Mouse (Mus musculus) embryonic facial prominence, embryonic 14.5 days (tissue): ENCODE results near the gene Npy2r. TPM values are rescaled to one million over a fixed set of nuclear protein-coding genes. Genes with fewer than 3 reads are reported as not detected.

Experiments
- ATAC-seq: fragments of 200-750 bp; cut with Nextera tagmentation; 2 replicates; pipeline ENCODE4 v1.8.0; 2017; ENCODE audit warnings: low read depth, moderate number of reproducible peaks, moderate TSS enrichment
- DNase-seq: peaks from one replicate; pipeline ENCODE4 v3.0.0-alpha.2; 2015; ENCODE audit warnings: low spot score
- H3K27ac ChIP-seq: fragments of 300-500 bp; sonication (generic); replicated peaks from 2 replicates; pipeline ENCODE4 v1.5.1; 2014; ENCODE audit warnings: low read depth, mild to moderate bottlenecking, low read length, moderate library complexity
- H3K27me3 ChIP-seq: fragments of 300-500 bp; sonication (generic); replicated peaks from 2 replicates; pipeline ENCODE4 v1.6.1; 2014; ENCODE audit warnings: low read length; ENCODE audit not compliant: control insufficient read depth, insufficient read depth
- H3K36me3 ChIP-seq: fragments of 300-500 bp; sonication (generic); 2 replicates; pipeline ENCODE4 v1.6.1; 2014; ENCODE audit warnings: low read length, mixed read lengths; ENCODE audit not compliant: control insufficient read depth, insufficient read depth
- H3K4me1 ChIP-seq: fragments of 300-500 bp; sonication (generic); 2 replicates; pipeline ENCODE4 v1.6.1; 2014; ENCODE audit warnings: antibody characterized with exemption, low read length; ENCODE audit not compliant: control insufficient read depth, insufficient read depth
- H3K4me2 ChIP-seq: fragments of 300-500 bp; sonication (generic); 2 replicates; pipeline ENCODE4 v1.6.1; 2014; ENCODE audit warnings: low read depth, mild to moderate bottlenecking, low read length, moderate library complexity, mixed read lengths
- H3K4me3 ChIP-seq: fragments of 300-500 bp; sonication (generic); 2 replicates; pipeline ENCODE4 v1.5.1; 2014; ENCODE audit warnings: low read depth, mild to moderate bottlenecking, low read length
- H3K9ac ChIP-seq: fragments of 300-500 bp; sonication (generic); 2 replicates; pipeline ENCODE4 v1.6.1; 2014; ENCODE audit warnings: low read depth, mild to moderate bottlenecking, low read length, moderate library complexity, mixed read lengths
- H3K9me3 ChIP-seq: fragments of 300-500 bp; sonication (generic); 2 replicates; pipeline ENCODE4 v1.6.1; 2016; ENCODE audit warnings: low read length; ENCODE audit not compliant: control insufficient read depth
- WGBS: fragments of 180-500 bp; shearing (Covaris S2); extraction: QIAGEN DNeasy Blood & Tissue Kit; methylation state at CpG from one replicate; pipeline ENCODE4 v1.1.7; 2014; 5-methylcytosine and 5-hydroxymethylcytosine counted together
- polyA plus RNA-seq: library from polyadenylated mRNA; unstranded; fragments of >200 nt; fragmentation: Nextera tagmentation; extraction: Ambion mirVana; gene quantifications from 2 replicates; pipeline ENCODE4 v1.2.1, GENCODE M21; 2014

The Npy2r gene
- 0.84 and 1.2 TPM in 2 replicates for polyA plus RNA-seq

GRCm38 (mm10) chr3:82547908-82548721 is at the start of gene Npy2r:
Gene Npy2r (minus strand): TSS chr3:82548084.
- Histone ChIP-seq H3K9ac (peak within 1 kb of the TSS; percentile 56), H3K27me3 (no peaks in the 10 kb centered on the region; the same call in 1 of the 2 replicates), H3K36me3 (no peaks in the 10 kb centered on the region), H3K4me1 (no peaks in the 10 kb centered on the region), H3K27ac (no peak within 1 kb of the TSS), H3K4me2 (peak within 1 kb of the TSS; percentile 87), H3K9me3 (no peaks in the 10 kb centered on the region), H3K4me3 (peak within 1 kb of the TSS; percentile 45)
- ATAC-seq (peak; percentile 73), DNase-seq (peak; percentile 41)
- 0% methylated on average over 32 of the region's 32 CpGs for WGBS

GRCm38 (mm10) chr3:82557786-82558185 is 9.9 kb upstream of the Npy2r start:
- 69% methylated on average over 3 of the region's 3 CpGs for WGBS
- ATAC-seq (no peak), DNase-seq (peak; percentile 29)

GRCm38 (mm10) chr3:82556311-82556828 is 8.5 kb upstream of the Npy2r start:
- H3K9me3 ChIP-seq = no peaks in the 10 kb centered on the region
- no peak for DNase-seq
- 73% methylated on average over 2 of the region's 2 CpGs for WGBS
- no peaks in the 10 kb centered on the region for H3K36me3 ChIP-seq
- H3K9ac ChIP-seq = no peak overlapping the region
- ATAC-seq = no peak
- H3K27ac ChIP-seq = no peak overlapping the region
- H3K4me2 ChIP-seq = no peak overlapping the region
- H3K27me3 ChIP-seq = no peaks in the 10 kb centered on the region
- H3K4me1 ChIP-seq = no peaks in the 10 kb centered on the region
- no peak overlapping the region for H3K4me3 ChIP-seq

More at GRCm38 (mm10) chr3:82557786-82558185, 9.9 kb upstream of the Npy2r start:
- Histone ChIP-seq H3K4me3 (no peak overlapping the region), H3K4me1 (no peaks in the 10 kb centered on the region), H3K27me3 (no peaks in the 10 kb centered on the region), H3K9ac (no peak overlapping the region), H3K27ac (no peak overlapping the region), H3K36me3 (no peaks in the 10 kb centered on the region), H3K9me3 (no peaks in the 10 kb centered on the region), H3K4me2 (no peak overlapping the region)

GRCm38 (mm10) chr3:82549932-82550331 is 2.0 kb upstream of the Npy2r start:
- H3K4me3 ChIP-seq = no peak overlapping the region
- H3K36me3 ChIP-seq = no peaks in the 10 kb centered on the region
- ATAC-seq (no peak), DNase-seq (no peak)
- 83% methylated on average over 5 of the region's 5 CpGs for WGBS
- H3K4me1 ChIP-seq = no peaks in the 10 kb centered on the region
- no peaks in the 10 kb centered on the region; the same call in 1 of the 2 replicates for H3K27me3 ChIP-seq
- no peak overlapping the region for H3K4me2 ChIP-seq
- no peaks in the 10 kb centered on the region for H3K9me3 ChIP-seq
- H3K9ac ChIP-seq = no peak overlapping the region
- no peak overlapping the region for H3K27ac ChIP-seq

- peak overlapping the region; percentile 87 for H3K4me2 ChIP-seq
- no peaks in the 10 kb centered on the region for H3K4me1 ChIP-seq
- H3K27ac ChIP-seq = no peak overlapping the region
- H3K9me3 ChIP-seq = no peaks in the 10 kb centered on the region
- ATAC-seq = peak; percentile 69
- no peaks in the 10 kb centered on the region; the same call in 1 of the 2 replicates for H3K27me3 ChIP-seq
- peak overlapping the region; percentile 45 for H3K4me3 ChIP-seq
- WGBS = 2% methylated on average over 9 of the region's 9 CpGs
- H3K36me3 ChIP-seq = no peaks in the 10 kb centered on the region
- DNase-seq = peak; percentile 73
- peak overlapping the region; percentile 56 for H3K9ac ChIP-seq
Observed at GRCm38 (mm10) chr3:82548753-82549152, 869 bp upstream of the Npy2r start.

GRCm38 (mm10) chr3:82541449-82541848 is 6.4 kb downstream of the Npy2r start:
- ATAC-seq (no peak), DNase-seq (no peak)
- Histone ChIP-seq H3K9me3 (no peaks in the 10 kb centered on the region), H3K4me3 (no peak overlapping the region), H3K27ac (no peak overlapping the region), H3K9ac (no peak overlapping the region), H3K4me2 (no peak overlapping the region), H3K4me1 (no peaks in the 10 kb centered on the region), H3K36me3 (no peaks in the 10 kb centered on the region), H3K27me3 (no peaks in the 10 kb centered on the region; the same call in 1 of the 2 replicates)
- WGBS = 86% methylated on average over 2 of the region's 2 CpGs

- 75% methylated on average over 5 of the region's 5 CpGs for WGBS
- Histone ChIP-seq H3K4me3 (no peak overlapping the region), H3K9ac (no peak overlapping the region), H3K9me3 (no peaks in the 10 kb centered on the region), H3K27ac (no peak overlapping the region), H3K4me1 (no peaks in the 10 kb centered on the region), H3K4me2 (no peak overlapping the region), H3K27me3 (no peaks in the 10 kb centered on the region), H3K36me3 (no peaks in the 10 kb centered on the region)
- no peak for ATAC-seq
- DNase-seq = no peak
Observed at GRCm38 (mm10) chr3:82539951-82540350, 7.9 kb downstream of the Npy2r start.

GRCm38 (mm10) chr3:82524792-82525191 is 23.1 kb downstream of the Npy2r start:
- no peaks in the 10 kb centered on the region for H3K36me3 ChIP-seq

More at GRCm38 (mm10) chr3:82524792-82525191, 23.1 kb downstream of the Npy2r start:
- no peak overlapping the region for H3K9ac ChIP-seq
- DNase-seq = no peak
- H3K4me3 ChIP-seq = no peak overlapping the region
- no peaks in the 10 kb centered on the region for H3K9me3 ChIP-seq
- H3K27me3 ChIP-seq = no peaks in the 10 kb centered on the region
- WGBS = 66% methylated on average over 1 of the region's 1 CpGs
- H3K27ac ChIP-seq = no peak overlapping the region
- ATAC-seq = no peak
- H3K4me1 ChIP-seq = no peaks in the 10 kb centered on the region
- no peak overlapping the region for H3K4me2 ChIP-seq
